Mouse (Mus musculus) gastrocnemius, postnatal 25 days (tissue): ENCODE results near the gene Acap1. TPM values are rescaled to one million over a fixed set of nuclear protein-coding genes. Genes with fewer than 3 reads are reported as not detected.
"Not testable (repeated sequence)": the region's sequence is repeated elsewhere in the genome, so short reads cannot be mapped to it uniquely, and the experiment has no call there.

Source experiments
- DNase-seq: peaks from one replicate; pipeline ENCODE4 v3.0.0; 2022
- total RNA-seq, 2 experiments: library from RNA; stranded (reverse); gene quantifications; 1 replicate in 1 of 2; 2 replicates in 1 of 2; pipeline ENCODE4 v1.2.3; 2021

Gene Acap1
- total RNA-seq, 2 experiments from 2014 or later: 0.26 to 0.38 TPM

DNA sequence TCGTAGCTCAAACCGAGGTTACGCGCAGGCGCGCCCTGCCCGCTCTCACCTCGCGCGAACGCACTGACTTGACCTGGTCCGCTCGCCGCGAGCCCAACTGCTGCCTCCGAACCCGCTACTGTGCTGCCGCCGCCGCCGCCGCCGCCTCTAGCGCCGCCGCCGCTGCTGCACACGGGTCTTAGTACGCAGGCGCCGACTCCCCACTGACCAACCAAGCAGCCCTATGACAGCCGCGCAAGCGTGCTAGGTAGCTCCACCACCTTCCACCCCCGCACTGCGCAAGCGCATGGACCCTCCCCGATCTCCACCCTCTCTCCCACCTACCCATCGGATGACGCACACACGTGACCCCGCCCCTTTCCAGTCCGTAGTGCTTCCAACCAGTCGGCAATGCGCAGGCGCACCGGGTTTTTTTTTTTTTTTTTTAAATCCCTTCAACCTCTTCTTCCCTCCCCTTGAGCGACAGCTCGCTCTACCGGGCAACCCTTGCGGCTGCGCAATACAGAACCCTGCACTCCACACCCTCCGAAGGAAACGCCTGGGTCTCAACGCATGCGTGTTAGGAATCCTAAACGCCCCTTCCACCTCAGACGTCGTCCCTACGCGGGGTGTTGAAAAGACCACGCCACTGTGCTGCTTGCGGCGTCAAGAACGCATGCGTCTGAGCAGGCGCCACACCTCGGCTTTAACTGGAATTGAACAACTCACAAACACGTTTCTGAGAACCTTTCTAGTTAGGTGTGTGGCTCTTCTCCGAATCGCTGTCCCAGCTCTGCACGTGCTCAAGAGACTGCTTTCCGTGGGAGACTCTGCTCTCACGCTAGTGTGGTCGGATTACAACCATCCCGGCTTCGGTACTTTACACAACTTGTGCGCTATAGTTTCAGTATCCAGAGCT is 26.0 kb upstream of the Acap1 start, which contains the start of gene Eif5a:
Gene Eif5a, minus strand, starts transcription at position 845 of the 898 bp plus-strand sequence.
- DNase-seq: peak; percentile 100

- DNase-seq: no peak
Observed at GRCm38 (mm10) chr11:69920266-69921031, 25.1 kb upstream of the Acap1 start.

DNA sequence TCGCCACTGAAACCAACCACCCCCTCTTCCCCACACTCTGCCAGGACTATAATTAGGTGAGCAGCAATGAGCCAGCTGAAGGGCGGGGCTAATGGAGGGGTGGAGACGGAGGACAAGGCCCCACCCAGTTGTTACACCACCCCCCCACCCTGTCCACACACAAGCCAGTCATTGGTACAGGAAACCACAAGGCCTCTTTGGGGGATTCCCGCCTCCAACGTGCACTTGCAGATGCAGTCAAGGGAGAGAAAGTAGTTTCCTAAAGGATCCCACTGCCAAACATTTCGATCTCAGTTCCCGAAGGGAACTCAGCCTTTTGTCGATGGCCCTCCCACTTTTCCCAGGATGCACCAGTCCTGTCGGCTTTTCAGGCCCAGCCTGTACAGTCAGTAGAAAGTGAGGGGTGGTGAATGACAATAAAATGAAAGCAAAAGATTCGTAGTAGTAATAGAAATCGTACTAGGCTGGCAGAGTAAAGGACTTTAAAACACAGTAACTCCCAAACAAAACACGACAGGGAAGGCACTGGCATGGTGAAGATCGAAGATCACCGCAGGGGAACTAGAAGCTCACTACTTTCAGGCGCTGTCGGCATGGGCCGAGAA is 24.4 kb upstream of the Acap1 start:
- peak; percentile 85 for DNase-seq

DNA sequence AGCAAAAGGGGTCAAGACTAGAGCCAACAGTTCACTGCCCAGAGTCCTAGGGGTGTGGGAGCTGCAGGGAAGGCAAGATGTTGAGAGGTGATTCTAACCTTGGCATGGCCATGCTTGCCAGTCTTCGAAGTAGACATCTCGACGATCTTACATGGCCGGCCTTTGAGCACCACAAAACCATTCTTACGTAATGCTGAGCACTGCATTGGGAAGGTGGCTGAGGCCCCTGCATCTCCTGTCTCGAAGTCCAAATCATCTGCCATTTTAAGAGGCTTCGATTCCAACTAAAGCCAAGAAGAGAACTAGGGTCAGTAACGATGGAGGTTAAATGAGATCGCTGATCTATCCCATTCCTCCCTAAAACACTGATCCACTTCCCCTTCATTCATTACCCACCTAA is 23.7 kb upstream of the Acap1 start:
- DNase-seq: no peak

DNA sequence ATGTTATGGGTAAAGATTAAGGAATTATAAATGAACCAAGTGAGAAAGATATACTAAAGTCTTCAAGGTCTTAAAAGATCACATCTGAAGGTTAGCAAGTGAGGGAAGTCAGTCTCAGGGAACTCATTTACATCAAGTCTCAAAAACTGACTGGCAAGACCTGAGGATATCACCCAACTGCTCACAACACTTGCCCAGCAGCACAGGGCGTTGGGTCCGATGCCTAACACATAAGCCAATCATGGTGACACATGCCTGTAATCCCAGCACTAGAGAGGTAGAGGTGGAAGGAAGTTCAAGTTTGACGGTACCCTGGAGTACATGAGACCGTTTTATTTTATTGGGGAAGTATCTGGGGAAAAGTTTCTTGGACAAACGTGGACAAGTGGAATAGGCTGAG is 22.8 kb upstream of the Acap1 start:
- DNase-seq: no peak

GRCm38 (mm10) chr11:69917379-69917948 is 22.1 kb upstream of the Acap1 start:
- DNase-seq: peak; percentile 3

DNA sequence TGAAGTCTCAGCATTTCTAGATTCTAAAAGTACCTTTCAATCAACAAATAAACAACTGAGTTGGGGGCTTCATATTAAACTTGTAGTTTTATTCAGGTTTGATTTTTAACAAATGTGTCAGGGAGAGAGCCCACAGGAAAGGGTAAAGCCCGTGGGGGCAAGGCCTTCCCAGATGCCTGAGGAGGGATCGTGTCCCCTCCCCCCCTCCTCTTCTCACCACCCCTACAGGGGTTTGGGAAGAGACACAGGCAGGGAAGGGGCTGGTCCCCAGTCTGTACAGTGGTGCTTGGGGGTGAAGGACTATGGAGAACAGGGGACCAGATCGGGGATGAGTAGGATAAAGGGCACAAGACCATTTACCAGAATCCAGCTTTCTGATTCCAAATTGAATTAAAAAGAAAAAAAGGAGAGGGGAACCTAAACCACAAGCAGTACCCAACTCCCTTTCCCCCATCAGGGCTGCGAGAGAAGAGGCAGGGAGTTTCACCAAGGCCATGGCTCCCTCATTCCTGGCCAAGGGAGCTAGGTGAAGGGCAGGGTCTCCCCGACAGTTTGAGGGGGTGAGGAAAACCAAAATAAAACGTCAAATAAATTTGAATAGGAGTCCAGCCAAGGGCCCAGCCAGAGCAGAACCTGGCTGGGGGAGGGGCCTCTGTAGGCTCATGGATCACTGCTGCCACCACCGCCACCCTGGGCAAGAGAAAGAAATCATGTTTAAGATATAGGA is 21.5 kb upstream of the Acap1 start:
- not testable (repeated sequence) for DNase-seq

- no peak for DNase-seq
Observed at GRCm38 (mm10) chr11:69915667-69916627, 20.6 kb upstream of the Acap1 start.

- DNase-seq: no peak
Observed at GRCm38 (mm10) chr11:69914917-69915430, 19.6 kb upstream of the Acap1 start.

- DNase-seq: no peak
Observed at GRCm38 (mm10) chr11:69914372-69914764, 19.0 kb upstream of the Acap1 start.

- DNase-seq: peak; percentile 88
Observed at GRCm38 (mm10) chr11:69913554-69914371, 18.4 kb upstream of the Acap1 start, which contains the start of gene Gps2. Gene Gps2, plus strand, starts transcription at chr11:69913888.

GRCm38 (mm10) chr11:69912716-69913530 is 17.6 kb upstream of the Acap1 start:
- no peak for DNase-seq

- DNase-seq: no peak
Observed at GRCm38 (mm10) chr11:69911701-69912100, 16.4 kb upstream of the Acap1 start.

DNA sequence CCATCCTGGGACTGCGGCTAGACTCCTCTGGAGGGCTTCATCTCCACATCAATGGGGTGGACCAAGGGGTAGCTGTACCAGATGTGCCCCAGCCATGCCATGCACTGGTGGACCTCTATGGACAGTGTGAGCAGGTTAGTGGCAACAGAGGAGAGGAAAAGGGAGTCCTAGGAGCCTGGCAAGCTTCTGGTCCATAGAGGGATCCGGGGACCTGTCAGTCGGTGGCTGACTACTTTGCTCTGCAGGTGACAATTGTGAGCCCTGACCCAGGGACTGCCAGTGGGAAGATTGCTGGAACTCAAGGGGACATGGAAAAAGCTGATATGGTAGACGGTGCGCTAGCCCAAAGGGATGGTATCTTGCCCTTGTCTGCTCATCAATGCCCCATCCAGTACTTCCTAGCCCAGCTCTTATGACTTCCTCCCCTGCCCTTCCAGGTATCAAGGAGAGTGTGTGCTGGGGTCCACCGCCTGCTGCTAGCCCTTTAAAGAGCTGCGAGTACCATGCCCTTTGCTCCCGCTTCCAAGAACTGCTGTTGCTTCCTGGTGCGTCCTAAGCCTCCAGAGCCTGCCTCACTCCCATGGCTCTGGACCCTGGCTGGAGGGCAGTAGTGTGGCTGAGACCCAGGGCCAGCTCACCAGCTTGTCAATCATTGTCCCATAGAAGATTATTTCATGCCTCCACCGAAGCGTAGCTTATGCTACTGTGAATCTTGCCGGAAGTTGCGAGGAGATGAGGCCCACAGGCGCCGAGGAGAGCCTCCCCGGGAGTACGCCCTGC is 15.6 kb upstream of the Acap1 start:
- DNase-seq: no peak

DNA sequence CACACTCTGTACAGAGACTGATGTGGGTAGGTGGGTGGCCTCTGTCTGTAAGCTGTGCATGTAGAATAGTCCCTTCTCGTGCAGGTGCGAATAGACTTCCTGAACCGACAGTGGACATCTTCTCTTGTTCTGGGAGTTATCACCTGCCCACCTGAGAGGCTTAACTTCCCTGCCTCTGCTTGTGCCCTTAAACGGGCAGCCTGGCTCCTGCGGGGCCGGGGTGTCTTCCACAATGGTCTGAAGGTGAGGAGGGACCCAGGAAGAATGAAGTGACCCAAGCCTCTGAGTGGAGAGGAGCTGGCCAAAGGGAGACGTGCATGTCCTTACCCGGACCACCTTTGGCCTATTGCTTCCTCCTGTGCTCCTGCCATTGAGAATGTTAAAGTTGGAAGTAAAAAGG is 14.8 kb upstream of the Acap1 start:
- no peak for DNase-seq

- no peak for DNase-seq
Observed at GRCm38 (mm10) chr11:69909174-69909573, 13.8 kb upstream of the Acap1 start.

DNA sequence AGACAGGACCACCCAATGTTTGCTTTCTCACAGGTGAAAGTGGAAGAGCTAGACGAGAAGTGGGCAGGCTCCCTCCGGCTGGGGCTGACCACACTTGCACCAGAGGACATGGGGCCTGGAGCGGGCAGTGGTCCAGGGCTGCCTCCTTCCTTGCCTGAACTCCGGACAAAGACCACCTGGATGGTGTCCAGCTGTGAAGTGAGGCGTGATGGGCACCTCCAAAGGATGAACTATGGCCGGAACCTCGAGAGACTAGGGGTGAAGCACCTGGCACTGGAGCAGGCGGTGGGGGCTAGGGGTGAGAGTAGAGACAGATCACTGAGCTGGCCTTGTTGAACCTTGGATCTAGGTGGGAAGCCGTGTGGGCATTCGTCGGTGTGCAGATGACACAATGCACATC is 13.3 kb upstream of the Acap1 start:
- no peak for DNase-seq

DNA sequence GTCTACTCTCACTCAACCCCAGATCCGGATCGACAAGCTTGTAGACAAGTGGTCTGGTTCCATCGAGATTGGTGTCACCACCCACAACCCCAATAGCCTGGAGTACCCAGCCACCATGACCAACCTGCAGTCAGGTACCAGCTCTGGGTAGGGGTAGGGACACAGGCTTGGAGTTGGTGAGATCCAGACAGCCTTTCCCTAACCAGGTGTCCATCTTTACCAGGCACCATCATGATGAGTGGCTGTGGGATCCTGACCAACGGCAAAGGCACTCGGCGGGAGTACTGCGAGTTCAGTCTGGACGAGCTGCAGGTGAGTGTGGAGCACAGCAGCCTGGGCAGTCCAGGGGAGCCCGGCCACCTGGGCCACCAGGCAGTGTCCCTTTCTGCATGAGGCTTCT is 9.0 kb upstream of the Acap1 start:
- DNase-seq: no peak
